1 mouse cellular context compared by ENCODE assay signal in the genomic region with DNA sequence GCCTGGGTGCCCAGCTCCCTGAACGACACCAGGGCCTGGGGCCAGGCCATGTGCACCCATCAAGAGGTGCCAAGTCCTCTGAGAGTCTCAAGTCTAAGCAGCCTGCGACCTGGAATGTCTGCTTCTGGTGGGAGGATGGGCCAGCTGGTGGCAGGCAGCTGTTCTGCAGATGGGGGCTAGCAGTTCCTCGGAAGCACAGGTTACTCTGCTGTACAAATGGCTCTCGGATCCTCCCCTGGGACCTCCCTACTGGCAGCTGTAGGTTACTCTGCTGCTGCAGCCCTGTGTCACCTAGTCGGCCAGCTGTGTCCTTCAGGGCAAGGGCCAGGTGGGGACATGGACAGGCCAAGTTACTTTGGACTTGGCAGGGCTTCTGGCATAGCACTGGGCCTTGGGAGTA.
A peak's percentile ranks its signal among the peaks of the same experiment; 100 is the strongest.
TF ChIP-seq lines count a peak whose summit lies in the region.

No protein-coding gene starts in this region.

TF ChIP-seq in CH12.LX, 34 proteins besides CTCF, POLR2A, EP300 and RAD21:
- no peak for TF ChIP-seq BHLHE40 (IDR thresholded peaks at IDR 0.05; ENCODE audit: low read depth, low read length)
- TF ChIP-seq E2F4 (IDR thresholded peaks at IDR 0.05; ENCODE audit: insufficient replicate concordance, low read depth, low read length) = no peak
- no peak for TF ChIP-seq ZKSCAN1 (IDR thresholded peaks at IDR 0.05; ENCODE audit: borderline replicate concordance, low read depth, low read length)
- TF ChIP-seq SIN3A (IDR thresholded peaks at IDR 0.05; ENCODE audit: low read length) = 0 out of 2 replicates have a peak, but pooled peaks have one; percentile 41
- TF ChIP-seq USF1 (IDR thresholded peaks at IDR 0.05; ENCODE audit: low read depth, low read length) = no peak
- no peak for TF ChIP-seq KAT2A (IDR thresholded peaks at IDR 0.05; ENCODE audit: insufficient replicate concordance, low read length)
- TF ChIP-seq ELF1 (IDR thresholded peaks at IDR 0.05; ENCODE audit: low read depth, low read length) = no peak
- no peak for TF ChIP-seq MEF2A (IDR thresholded peaks at IDR 0.05; ENCODE audit: borderline replicate concordance, low read depth, low read length)
- TF ChIP-seq TCF12 (IDR thresholded peaks at IDR 0.05; ENCODE audit: low read depth, low read length) = peak; percentile 94
- TF ChIP-seq MAZ (IDR thresholded peaks at IDR 0.05; ENCODE audit: low read depth, low read length) = 0 out of 2 replicates have a peak, but pooled peaks have one; percentile 43
- no peak for TF ChIP-seq NRF1 (IDR thresholded peaks at IDR 0.05; ENCODE audit: low read depth, low read length)
- TF ChIP-seq USF2 (conservative IDR thresholded peaks at IDR 0.05; ENCODE audit: low read depth, low read length) = no peak
- TF ChIP-seq ZNF384 (IDR thresholded peaks at IDR 0.05; ENCODE audit: low read depth, low read length) = no peak
- TF ChIP-seq IRF4 (IDR thresholded peaks at IDR 0.05; ENCODE audit: low read depth, low read length) = no peak
- peak; percentile 65 for TF ChIP-seq ETS1 (conservative IDR thresholded peaks at IDR 0.05; ENCODE audit: low read depth, low read length)
- 0 out of 2 replicates have a peak, but pooled peaks have one; percentile 25 for TF ChIP-seq CHD2 (IDR thresholded peaks at IDR 0.05; ENCODE audit: low read length)
- TF ChIP-seq GABPA (IDR thresholded peaks at IDR 0.05; ENCODE audit: insufficient replicate concordance, low read depth, low read length) = no peak
- no peak for TF ChIP-seq ZC3H11A (IDR thresholded peaks at IDR 0.05; ENCODE audit: low read depth, low read length)
- TF ChIP-seq HCFC1 (IDR thresholded peaks at IDR 0.05; ENCODE audit: low read depth, low read length) = no peak
- TF ChIP-seq UBTF (IDR thresholded peaks at IDR 0.05; ENCODE audit: low read depth, low read length) = no peak
- no peak for TF ChIP-seq POLR2AphosphoS2 (IDR thresholded peaks at IDR 0.05; ENCODE audit: low read depth, low read length)
